Mouse (Mus musculus) left cerebral cortex, postnatal 14 days (tissue): ENCODE results near the gene Klf7. TPM values are rescaled to one million over a fixed set of nuclear protein-coding genes. Genes with fewer than 3 reads are reported as not detected.

Source experiments
- DNase-seq, 2 experiments: peaks; one replicate each; pipeline ENCODE4 v3.0.0; 2021 to 2022; ENCODE audit warnings: low spot score in 2 of 2, mixed read lengths in 1 of 2
- intact Hi-C: fragments of 180-260 bp; cut with DNase I; formaldehyde crosslinking; loops from one replicate; pipeline ENCODE4 v1.15.1; 2025
- total RNA-seq, 2 experiments: library from RNA; stranded (reverse); gene quantifications; 2 replicates each; pipeline ENCODE4 v1.2.3; 2021

Klf7 gene
- total RNA-seq, 2 experiments from 2014 or later, result 54.2 to 55.8 TPM

DNA sequence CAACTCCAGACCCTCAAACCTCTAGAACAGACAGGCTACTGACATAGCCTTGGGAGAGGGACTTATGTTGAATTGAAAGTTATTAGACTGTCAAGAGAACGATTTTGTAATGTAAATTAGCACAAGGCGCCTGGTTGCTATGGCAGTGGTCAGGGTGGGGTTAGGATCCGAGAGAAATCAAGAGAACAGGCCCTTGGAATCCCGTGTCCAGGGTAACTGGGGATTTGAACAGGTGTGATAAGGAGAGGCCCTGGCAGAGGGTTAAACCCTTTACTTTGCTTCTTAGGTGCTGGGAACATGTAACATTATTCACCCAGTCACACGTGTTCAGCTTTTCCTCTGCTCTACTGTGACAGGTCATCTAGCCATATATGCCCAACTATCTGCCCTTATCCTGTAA is 83.7 kb downstream of the Klf7 start:
- no peak for DNase-seq
- intact Hi-C loops, result loop anchor here (10.0 kb wide), 1 partner anchor 406 kb away; no protein-coding TSS in a partner anchor

DNA sequence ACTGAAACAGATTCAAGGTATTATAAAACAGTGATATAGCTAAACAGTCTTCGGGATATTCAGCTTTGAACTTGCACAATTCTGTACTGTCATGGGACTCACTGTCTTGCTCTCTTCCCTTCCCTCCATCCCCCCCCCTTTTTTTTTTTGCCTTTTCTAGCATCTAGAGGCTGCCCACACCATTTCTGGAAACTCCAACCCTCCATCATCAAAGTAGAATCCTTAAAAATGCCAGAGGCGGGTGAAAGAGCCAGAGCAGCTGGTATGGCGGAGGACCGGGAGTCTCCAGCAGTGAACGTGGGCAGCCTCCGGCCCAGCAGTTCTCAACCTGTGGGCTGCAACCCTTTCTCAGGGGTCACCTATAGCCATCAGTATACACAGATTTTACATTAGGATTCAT is 84.3 kb downstream of the Klf7 start:
- intact Hi-C loops, result loop anchor here (10.0 kb wide), 1 partner anchor 407 kb away; no protein-coding TSS in a partner anchor
- no peak for DNase-seq

DNA sequence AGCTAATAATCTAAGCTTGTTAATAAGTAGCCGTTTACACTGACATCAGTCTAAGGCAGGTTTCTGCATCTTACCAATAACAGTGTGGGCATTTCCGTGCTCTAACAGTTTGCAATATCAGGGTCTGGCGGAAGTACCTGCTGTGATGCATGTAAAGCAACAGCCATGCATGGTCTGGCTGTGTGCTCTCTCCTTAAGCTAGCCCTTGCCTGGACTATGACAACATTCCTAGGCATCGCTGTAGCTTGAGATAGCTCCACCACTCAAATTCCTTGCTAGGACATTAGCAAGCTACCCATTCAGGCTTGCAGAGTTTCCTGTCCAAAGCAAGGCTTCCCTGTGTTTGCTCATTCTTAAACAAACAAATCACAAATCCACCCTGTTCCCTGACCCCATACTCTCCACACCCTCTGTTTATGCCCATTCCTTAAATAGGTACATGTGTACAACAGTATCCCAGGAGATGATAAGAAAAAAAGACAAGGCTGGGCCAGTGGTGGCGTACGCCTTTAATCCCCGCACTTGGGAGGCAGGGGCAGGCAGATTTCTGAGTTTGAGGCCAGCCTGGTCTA is 85.1 kb downstream of the Klf7 start:
- intact Hi-C loops, result loop anchor here (10.0 kb wide), 1 partner anchor 408 kb away; no protein-coding TSS in a partner anchor
- DNase-seq, result no peak

DNA sequence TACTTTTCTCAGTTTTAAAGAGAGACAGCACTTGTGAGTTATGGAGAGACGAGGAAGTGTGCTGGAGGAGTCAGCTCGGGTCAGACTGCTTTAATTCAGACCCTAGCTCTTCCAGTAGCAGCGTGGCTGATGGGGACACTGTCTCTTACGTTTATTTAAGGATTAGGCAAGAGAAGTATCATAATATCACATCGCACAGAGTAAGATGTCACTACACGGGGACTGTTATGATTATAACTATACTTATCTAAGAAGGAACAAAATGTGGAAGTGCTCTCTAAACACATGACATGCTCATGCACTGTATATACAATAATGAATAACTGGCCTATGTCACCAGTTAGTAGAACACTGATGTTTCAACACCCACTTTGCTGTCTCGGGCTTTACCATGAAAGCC is 86.3 kb downstream of the Klf7 start:
- no peak for DNase-seq
- intact Hi-C loops, result loop anchor here (10.0 kb wide), 1 partner anchor 409 kb away; no protein-coding TSS in a partner anchor

DNA sequence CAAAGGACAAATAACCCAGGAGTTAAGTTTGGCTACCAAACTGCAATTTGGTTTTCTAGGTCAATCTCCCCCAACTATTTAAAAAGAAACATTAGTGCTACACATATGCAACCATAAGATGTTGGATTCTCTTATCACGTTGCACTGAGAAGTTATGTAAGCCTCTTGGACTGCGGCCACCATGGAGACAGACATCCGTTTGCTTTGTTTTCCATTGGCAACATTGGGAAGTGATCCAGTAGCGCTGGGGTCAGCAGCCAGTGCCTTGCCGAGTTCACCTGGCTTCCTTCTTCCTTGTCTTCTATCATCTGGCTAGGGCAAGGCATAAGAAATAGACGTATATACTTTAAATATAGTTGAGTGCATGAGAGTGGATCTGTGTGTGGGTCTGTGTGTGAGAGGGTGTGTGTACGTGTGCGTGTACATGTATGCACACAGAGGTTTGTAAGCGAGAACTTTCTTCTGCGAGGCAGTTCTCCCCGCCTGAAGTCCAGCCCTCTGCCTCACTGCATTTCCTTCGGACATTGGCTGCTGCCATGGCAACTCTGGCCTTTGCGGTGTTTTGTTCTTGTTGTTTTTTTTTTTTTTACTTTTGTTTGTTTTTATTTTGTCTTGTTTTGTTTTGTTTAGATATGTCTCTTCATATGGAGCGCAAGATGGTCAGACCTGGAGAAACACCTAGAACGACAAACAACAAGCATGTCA is 86.8 kb downstream of the Klf7 start:
- no peak for DNase-seq

DNA sequence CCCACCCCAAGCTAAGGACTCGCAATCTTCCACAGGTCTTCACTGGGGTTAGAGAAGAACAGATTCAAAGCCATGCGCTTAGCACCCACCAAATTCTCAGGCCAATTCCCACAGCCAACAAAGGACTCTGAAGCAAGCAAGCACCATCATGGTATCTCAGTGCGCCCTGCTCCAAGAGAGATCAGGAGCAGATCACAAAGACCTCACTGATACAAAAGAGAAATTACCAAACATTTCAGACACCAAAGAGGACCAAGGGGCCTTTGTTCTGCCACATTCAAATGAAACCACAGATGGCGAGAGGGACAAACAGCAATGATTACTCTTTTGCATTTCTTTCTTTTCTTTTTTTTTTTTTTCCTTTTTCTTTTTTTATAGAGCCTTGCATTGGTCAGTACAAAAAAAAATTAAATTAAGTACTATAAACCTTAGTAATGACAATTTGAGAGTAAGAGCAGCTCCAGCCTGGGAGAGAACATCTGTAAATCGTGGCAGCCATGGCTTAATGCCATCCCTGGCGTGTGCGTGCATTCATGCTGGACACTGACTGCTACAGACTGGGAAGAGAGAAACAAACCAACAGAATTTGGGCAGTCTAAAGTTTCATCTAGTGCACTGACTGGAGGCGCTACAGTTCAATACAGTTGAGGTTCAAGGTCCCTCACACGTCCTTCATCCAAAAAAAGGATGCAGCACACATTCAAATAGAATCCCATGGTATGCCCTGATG is 89.4 kb downstream of the Klf7 start:
- DNase-seq, result no peak
- intact Hi-C loops, result loop anchor here (5.0 to 10.0 kb wide), 2 partner anchors 85 to 412 kb away; no protein-coding TSS in a partner anchor

More for the DNA sequence above, 86.8 kb downstream of the Klf7 start:
- intact Hi-C loops, result loop anchor here (10.0 kb wide), 1 partner anchor 410 kb away; no protein-coding TSS in a partner anchor

DNA sequence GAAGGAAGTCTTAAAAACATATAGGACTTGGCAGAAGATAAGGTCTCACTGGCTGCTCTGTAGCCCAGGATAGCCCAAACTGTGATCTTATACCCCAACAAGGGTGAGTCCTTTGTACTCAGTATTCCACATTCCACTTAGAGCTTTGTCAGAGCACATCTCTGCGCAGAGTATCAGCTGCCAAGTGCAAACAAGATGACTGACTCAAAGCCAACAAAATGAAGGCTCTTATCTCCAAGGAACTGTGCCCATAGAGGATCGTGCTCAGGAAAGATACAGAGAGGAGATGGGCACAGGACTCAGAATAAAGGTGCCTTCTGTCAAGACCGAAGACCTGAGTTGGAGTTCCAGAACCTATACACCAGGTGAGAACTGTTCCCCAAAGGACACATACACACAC is 100.1 kb downstream of the Klf7 start:
- no peak for DNase-seq
- intact Hi-C loops, result loop anchor here (5.0 kb wide), 1 partner anchor 60 kb away; no protein-coding TSS in a partner anchor

DNA sequence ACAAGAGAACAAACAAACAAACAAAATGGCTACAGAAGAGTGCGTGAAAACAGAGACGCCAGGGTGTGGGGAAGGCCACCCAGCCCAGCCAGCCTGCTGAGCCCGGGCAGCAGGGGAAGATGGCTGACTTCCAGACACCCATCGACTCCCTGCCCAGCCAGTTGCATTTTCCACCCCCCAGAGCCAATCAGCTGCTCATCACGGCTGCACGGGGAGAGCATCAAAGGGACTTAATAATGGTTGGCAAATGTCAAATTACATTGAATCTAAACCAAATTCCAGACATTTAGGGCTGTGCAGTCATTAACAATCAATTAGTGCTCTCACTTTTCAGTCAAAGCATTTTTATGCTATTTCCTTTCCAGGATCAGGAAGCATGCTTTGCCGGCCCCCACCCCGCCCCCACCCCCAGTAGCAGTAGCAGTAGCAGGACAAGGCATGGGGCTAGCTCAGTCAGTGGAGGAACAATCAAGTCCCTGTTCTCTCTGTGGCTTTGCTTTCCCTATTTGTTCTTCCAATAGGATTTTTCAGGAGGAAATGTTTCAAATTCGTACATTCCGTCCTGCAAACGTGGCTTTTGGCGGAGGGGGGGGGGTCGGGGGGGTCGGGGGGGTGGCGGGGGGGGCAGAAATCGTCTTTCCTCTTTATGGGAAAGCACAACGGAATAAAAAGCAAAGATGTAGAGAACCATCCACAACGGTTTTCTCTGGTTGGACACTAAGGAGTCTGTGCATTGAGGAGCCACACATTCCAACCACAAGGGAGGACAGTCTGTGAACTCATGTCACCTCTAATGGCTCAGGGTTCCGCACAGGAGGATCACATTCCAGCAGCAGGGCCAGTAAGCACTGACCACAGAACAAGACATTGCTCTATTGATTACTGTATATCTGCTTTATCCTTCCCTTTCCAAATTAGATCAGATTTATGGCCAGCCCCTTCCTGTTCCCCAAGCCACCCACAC is 101.1 kb downstream of the Klf7 start:
- peak; percentile 46 to 52 for DNase-seq
- intact Hi-C loops, result loop anchor here (5.0 kb wide), 1 partner anchor 59 kb away; no protein-coding TSS in a partner anchor

DNA sequence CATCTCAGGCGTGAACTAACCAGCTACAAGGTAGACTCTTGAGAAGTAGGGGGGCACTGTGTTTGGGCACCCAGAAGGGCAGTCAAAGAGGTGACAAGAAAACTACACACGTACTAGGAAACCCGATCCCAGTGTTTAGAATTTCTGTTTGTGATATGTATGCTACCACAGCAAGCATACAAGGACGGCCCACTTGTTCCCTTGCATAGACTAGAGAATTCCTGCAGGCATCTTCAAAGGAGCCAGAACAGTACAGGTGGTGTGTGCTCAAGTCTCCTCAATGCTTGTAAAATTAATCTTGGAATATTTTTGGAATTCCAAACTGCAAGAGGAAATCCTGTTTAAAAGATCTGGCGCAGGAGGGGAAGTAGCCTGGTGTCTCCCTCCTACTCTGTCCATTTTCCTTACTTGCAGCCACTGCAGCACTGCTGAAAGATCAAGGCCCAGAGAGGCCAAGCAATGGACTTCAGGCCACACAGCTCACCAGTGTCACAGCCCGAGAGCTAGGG is 102.9 kb downstream of the Klf7 start:
- no peak for DNase-seq
- intact Hi-C loops, result loop anchor here (10.0 kb wide), 1 partner anchor 254 kb away; the partner anchor contains the start of gene 4933402D24Rik

DNA sequence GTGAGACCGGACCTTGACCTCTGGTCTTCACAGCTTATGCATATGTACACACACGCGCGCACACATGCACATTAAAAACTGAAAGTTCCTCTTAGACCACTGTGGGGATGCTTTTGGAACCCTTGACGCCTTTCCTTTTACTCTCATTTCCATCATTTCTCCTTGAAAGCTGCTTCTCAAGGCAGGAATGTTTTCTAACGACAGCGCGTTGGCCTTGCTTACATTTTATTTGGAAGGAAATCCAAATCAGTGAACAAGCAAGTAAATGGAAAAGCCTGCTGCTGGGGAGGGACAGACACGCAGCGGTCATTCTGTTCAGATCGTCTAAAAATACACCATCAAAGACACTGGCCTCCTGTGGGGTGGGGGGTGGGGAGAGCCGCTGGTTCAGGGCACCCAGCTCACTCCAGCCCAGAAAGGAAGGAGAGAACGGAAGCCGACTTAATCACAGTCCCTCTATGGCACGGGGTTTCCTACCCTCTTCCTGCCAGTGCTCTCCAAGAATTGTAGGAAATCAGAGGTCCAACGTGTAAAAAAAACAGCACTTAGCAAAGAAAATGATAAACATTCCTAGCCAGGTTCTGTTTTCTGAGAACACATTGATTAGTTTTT is 103.5 kb downstream of the Klf7 start:
- no peak for DNase-seq
- intact Hi-C loops, result loop anchor here (10.0 kb wide), 1 partner anchor 254 kb away; the partner anchor contains the start of gene 4933402D24Rik

DNA sequence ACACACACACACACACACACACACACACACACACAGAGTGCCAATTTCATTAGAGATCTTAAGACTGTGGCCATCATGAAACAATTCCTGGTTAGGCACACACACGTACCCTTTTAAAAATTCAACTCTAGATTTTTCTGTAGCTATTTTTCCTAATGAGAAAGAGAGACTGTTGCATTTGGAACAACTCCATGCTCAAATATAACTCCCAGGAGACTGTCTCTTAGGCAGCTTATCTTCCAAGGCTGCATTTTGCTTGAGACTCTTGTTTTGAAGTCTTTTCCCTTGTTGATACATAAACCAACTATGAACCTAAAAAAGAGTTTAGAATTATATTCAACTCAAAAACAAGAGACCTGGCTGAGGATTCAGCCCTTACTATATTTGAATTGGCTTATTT is 108.0 kb downstream of the Klf7 start:
- DNase-seq, result peak in 1 of 2 experiments; percentile 50
- intact Hi-C loops, result loop anchor here (10.0 kb wide), 1 partner anchor 249 kb away; the partner anchor contains the start of gene 4933402D24Rik

DNA sequence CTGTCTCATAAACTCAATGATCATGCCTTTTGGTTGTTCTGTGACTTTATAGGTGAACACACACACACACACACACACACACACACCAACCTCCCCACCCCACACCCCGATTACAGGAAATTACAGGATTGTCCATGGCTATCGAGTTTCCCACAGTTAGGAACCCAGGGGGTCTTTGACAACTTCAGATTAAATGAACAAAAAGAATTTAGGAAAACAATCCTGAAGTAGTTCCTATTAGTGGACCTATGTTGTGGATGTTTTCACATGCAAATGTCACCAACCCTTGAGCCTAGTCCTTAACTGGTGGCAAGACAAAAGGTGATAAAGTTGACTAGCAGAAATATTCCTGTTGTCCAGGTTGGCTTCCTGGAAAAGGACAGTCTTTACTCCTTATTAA is 113.1 kb downstream of the Klf7 start:
- no peak for DNase-seq

DNA sequence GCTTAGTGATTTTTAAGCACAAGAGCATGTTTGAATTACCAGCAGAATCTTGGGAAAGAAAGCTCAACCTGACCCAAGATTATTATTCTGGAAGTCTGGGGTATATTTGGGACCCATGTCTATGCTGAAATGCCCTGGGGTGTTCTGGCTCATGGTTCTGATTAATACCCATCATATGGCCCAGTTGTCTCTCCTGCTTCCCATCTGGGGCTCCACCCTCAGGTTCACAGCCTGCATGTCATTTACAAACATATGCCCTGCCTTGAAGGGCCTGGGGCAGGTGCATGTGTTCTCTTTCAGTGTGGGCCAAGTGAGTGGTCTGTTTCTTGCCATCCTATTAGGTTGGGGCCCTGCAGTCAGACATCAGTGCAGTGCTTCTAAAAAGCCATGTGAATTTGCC is 114.1 kb downstream of the Klf7 start:
- intact Hi-C loops, result no loop called here
- no peak for DNase-seq

More for the DNA sequence above, 113.1 kb downstream of the Klf7 start:
- intact Hi-C loops, result no loop called here

DNA sequence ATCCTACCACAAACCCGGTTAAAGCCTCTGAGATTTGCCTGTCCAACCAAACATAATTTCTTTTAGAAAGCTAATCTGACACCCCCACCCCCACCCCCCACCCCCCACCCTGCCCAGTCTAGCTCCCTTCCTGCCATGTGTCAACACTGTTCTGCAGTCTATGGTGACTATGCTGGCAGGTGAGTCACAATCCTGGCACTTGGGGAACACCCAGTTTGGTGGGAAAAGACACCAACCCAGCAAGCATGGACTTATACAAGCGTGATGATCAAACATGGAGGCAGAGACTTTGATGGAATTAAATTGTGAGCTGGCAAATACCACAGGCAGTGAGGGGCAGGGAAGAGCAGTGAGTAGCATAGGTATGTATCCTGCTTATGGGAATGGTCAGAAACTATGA is 116.9 kb downstream of the Klf7 start:
- DNase-seq, result no peak
- intact Hi-C loops, result no loop called here

DNA sequence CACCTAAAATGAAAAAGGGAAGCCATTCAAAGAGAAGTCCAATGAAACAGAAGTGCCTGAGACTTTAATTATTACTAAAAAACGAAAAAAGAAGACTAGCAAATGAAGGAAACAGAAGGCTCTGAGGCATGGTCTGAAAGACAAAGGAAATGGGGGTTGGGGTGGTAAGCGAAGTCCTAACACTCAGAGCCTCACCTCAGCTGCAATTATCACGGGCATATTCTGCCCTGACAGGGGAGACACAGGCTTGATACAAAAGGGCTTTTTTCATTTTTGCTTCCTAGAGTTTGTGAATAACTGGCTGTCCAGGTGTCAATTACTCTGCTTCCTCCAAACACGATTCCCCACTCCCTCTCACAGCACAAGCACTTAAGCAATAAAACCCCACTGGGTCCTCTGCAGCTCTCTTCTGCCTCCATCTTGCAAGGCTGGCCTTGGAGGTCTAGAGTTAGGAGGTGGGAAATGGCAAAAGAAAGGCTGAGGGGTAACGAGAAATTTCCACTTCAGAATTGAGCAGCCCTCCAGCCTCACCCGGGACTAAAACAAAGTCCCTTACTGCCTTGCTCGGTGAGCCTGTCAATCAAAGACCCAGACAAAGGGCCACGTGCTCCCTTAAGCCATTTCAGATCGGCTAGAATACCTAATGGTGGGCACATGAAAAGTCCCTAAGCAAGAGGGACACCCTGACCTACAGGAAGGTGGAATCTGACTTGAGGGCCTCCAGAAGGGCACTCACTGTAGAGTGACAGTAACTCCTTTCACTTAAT is 118.4 kb downstream of the Klf7 start:
- DNase-seq, result no peak
- intact Hi-C loops, result no loop called here

DNA sequence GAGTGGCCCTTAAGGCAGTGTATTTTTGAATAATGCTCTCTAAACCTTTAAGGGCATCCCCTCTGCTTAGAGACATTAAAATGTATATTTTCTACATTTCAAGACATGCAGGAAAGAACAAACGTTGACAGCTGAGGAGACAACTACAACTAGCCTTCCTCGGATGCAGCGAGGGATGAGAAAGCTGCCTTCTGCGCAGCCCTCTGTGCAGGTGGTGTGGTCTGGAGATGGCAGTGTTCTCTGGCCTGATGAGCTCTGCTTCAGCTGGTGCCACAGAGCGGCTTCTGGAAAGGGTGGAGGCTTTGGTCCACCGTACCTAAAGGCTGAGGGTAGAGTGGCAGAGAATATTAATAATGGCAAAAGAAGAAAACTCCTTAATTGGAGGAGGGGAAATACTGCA is 120.0 kb downstream of the Klf7 start:
- DNase-seq, result no peak
- intact Hi-C loops, result no loop called here

DNA sequence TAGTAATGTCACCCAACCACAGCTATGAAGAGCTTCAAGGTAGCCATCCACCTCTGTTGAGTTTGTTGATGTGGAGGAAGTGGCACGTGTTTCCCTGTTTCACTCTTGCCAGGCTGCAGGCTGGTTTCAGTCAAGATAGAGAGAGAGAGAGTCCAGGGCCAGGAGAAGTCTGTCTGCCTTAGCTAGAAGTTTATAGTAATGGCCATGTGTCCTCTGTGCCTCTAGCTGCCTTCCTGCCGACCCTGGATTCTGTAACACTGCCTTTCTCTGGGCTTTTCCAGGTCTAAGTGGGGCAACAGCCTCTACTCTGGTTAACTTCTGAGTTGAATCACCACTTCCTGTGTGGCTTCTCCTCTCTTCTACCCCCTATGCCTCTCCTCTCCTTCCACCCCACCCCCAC is 121.5 kb downstream of the Klf7 start:
- intact Hi-C loops, result no loop called here
- DNase-seq, result no peak
